Mouse (Mus musculus) thymus, postnatal 10 days (tissue): ENCODE measurements at regions not wholly inside any gene's neighbourhood (a gene's known extent, or its start where the extent isn't known, plus 50 kb on each side); places are given as distances from the start of the nearest gene placed in this dataset.
A peak's percentile ranks its signal among the peaks of the same experiment; 100 is the strongest.
"Not testable (repeated sequence)": the region's sequence is repeated elsewhere in the genome, so short reads cannot be mapped to it uniquely, and the experiment has no call there.

ENCODE experiments used
- DNase-seq, 2 experiments: peaks; one replicate each; pipeline ENCODE4 v3.0.0; 2021; ENCODE audit warnings: low spot score in 2 of 2

GRCm38 (mm10) chrX:50537122-50537784 lies 109.0 kb upstream of the Olfr1324 start:
- peak in 1 of 2 experiments; percentile 35 for DNase-seq

GRCm38 (mm10) chrX:50504047-50504446 lies 75.7 kb upstream of the Olfr1324 start:
- DNase-seq = no peak

GRCm38 (mm10) chrX:50501181-50501580 lies 72.9 kb upstream of the Olfr1324 start:
- DNase-seq = no peak

GRCm38 (mm10) chrX:50490477-50490967 lies 62.2 kb upstream of the Olfr1324 start:
- DNase-seq = not testable (repeated sequence)
